Mouse (Mus musculus) midbrain, postnatal 0 days (tissue): ENCODE data around the gene Scn4b. TPM values are rescaled to one million over a fixed set of nuclear protein-coding genes. Genes with fewer than 3 reads are reported as not detected.

ENCODE experiments used
- ATAC-seq: fragments of 200-750 bp; cut with Nextera tagmentation; 2 replicates; pipeline ENCODE4 v1.8.0; 2017; ENCODE audit warnings: moderate number of reproducible peaks, mild to moderate bottlenecking, moderate TSS enrichment, moderate library complexity; ENCODE audit not compliant: low FRiP score
- DNase-seq: peaks from one replicate; pipeline ENCODE4 v3.0.0-alpha.2; 2015; ENCODE audit warnings: low spot score
- H3K27ac ChIP-seq: fragments of 300-500 bp; sonication (generic); 2 replicates; pipeline ENCODE4 v1.5.1; 2014; ENCODE audit warnings: low read depth, mild to moderate bottlenecking, low read length, mixed read lengths
- H3K27me3 ChIP-seq: fragments of 300-500 bp; sonication (generic); 2 replicates; pipeline ENCODE4 v1.6.1; 2014; ENCODE audit warnings: low read length, control low read depth, mixed read lengths; ENCODE audit not compliant: insufficient read depth
- H3K36me3 ChIP-seq: fragments of 300-500 bp; sonication (generic); 2 replicates; pipeline ENCODE4 v1.6.1; 2014; ENCODE audit warnings: low read length, control low read depth, mixed read lengths; ENCODE audit not compliant: insufficient read depth
- H3K4me1 ChIP-seq: fragments of 300-500 bp; sonication (generic); 2 replicates; pipeline ENCODE4 v1.6.1; 2014; ENCODE audit warnings: mild to moderate bottlenecking, control low read depth, antibody characterized with exemption, low read length, mixed read lengths; ENCODE audit not compliant: insufficient read depth
- H3K4me2 ChIP-seq: fragments of 300-500 bp; sonication (generic); 2 replicates; pipeline ENCODE4 v1.6.1; 2014; ENCODE audit warnings: low read depth, mild to moderate bottlenecking, low read length, mixed read lengths; ENCODE audit not compliant: poor library complexity, severe bottlenecking
- H3K4me3 ChIP-seq: fragments of 300-500 bp; sonication (generic); 2 replicates; pipeline ENCODE4 v1.5.1; 2014; ENCODE audit warnings: low read depth, mild to moderate bottlenecking, low read length, moderate library complexity
- H3K9ac ChIP-seq: fragments of 300-500 bp; sonication (generic); replicated peaks from 2 replicates; pipeline ENCODE4 v1.6.1; 2014; ENCODE audit warnings: mild to moderate bottlenecking, low read length, moderate library complexity, mixed read lengths; ENCODE audit not compliant: poor library complexity, severe bottlenecking
- H3K9me3 ChIP-seq: fragments of 300-500 bp; sonication (generic); 2 replicates; pipeline ENCODE4 v1.6.1; 2016; ENCODE audit warnings: low read length, control low read depth
- CTCF ChIP-seq: IDR thresholded peaks from 2 replicates; pipeline ENCODE4 v1.5.1; 2016; ENCODE audit warnings: antibody characterized with exemption, mild to moderate bottlenecking
- whole genome bisulfite sequencing: fragments of 180-500 bp; shearing (Covaris S2); extraction: QIAGEN DNeasy Blood & Tissue Kit; methylation state at CpG from one replicate; pipeline ENCODE4 v1.1.7; 2014; 5-methylcytosine and 5-hydroxymethylcytosine counted together
- polyA plus RNA-seq: library from polyadenylated mRNA; unstranded; fragments of >200 nt; fragmentation: Nextera tagmentation; extraction: Ambion mirVana; gene quantifications from 2 replicates; pipeline ENCODE4 v1.2.1, GENCODE M21; 2015
- total RNA-seq: library from RNA; depleted of rRNA; stranded (reverse); fragments of >200 nt; gene quantifications from 2 replicates; pipeline ENCODE4 v1.2.3, GENCODE M21; 2014

Scn4b gene
- total and polyA plus RNA-seq, 2 experiments from 2014 or later = 0.31 to 0.93 TPM

DNA sequence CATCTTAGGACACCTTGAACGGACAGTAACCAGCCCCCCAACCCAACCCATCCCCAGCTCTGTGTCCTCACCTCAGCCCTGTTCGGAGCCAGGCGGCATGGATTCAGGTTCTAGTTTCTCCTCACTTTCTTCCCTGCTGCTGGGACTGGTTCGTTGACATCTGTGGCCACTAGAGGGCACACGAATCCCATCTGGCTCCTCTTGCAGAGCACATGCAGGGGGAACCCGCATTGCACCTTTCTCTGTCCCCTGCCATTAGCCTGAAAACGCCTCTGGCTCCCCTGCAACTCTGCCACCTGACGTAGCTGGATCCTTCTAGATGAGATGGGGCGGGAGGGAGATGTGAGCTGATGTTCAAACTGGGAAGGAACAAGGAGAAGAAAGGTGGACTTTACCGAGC is 16.4 kb upstream of the Scn4b start:
- Histone ChIP-seq H3K36me3 (peaks cover 16% of the 10 kb centered on the region), H3K27ac (no peak overlapping the region), H3K9ac (peak overlapping the region; percentile 29; the same call in 1 of the 2 replicates), H3K4me2 (peak overlapping the region; percentile 38), H3K4me3 (peak overlapping the region; percentile 6; the same call in 1 of the 2 replicates), H3K9me3 (no peaks in the 10 kb centered on the region), H3K4me1 (peaks cover 26% of the 10 kb centered on the region), H3K27me3 (no peaks in the 10 kb centered on the region)
- DNase-seq (peak; percentile 86), ATAC-seq (peak; percentile 29; the same call in 1 of the 2 replicates)
- TF ChIP-seq CTCF = peak; percentile 97
- WGBS = 4% methylated on average over 10 of the region's 10 CpGs

- ATAC-seq = no peak
- no peak overlapping the region for H3K27ac ChIP-seq
- peaks cover 26% of the 10 kb centered on the region for H3K4me1 ChIP-seq
- H3K36me3 ChIP-seq = peaks cover 18% of the 10 kb centered on the region
- WGBS = 25% methylated on average over 9 of the region's 9 CpGs
- TF ChIP-seq CTCF = no peak
- H3K27me3 ChIP-seq = no peaks in the 10 kb centered on the region
- peak overlapping the region; percentile 9 for H3K9ac ChIP-seq
- peak overlapping the region; percentile 6; the same call in 1 of the 2 replicates for H3K4me3 ChIP-seq
- H3K9me3 ChIP-seq = no peaks in the 10 kb centered on the region
- H3K4me2 ChIP-seq = peak overlapping the region; percentile 38
- no peak for DNase-seq
Measured at GRCm38 (mm10) chr9:45122209-45122761, 15.9 kb upstream of the Scn4b start.

- Histone ChIP-seq H3K9ac (no peak overlapping the region), H3K27me3 (no peaks in the 10 kb centered on the region), H3K4me1 (peaks cover 13% of the 10 kb centered on the region), H3K27ac (no peak overlapping the region), H3K4me2 (no peak overlapping the region), H3K9me3 (no peaks in the 10 kb centered on the region), H3K36me3 (peaks cover 18% of the 10 kb centered on the region), H3K4me3 (no peak overlapping the region)
- TF ChIP-seq CTCF = no peak
- WGBS = 92% methylated on average over 14 of the region's 14 CpGs
- DNase-seq = no peak
- no peak for ATAC-seq
Measured at GRCm38 (mm10) chr9:45125211-45125610, 13.0 kb upstream of the Scn4b start.

DNA sequence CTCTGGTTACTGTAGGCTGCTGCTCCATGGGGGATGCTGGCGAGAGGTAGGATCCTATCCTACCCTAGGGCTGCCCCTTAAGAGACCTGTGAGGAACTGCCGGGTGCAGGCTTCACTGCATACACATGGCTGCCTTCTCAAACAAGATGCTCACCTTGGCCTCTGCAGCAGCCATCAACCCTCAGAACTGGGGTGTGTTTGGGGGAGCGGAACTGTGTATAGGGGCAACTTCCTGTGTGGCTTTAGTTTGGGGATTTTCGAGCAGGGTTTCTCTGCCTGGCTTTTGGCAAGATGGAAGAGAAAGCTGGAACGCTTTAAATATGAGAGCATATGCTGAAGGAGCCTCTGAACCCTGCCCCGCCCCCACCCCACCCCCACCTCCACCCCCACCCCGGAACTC is 11.3 kb upstream of the Scn4b start:
- DNase-seq (no peak), ATAC-seq (no peak)
- Histone ChIP-seq H3K27me3 (no peaks in the 10 kb centered on the region), H3K27ac (no peak overlapping the region), H3K4me3 (no peak overlapping the region), H3K9ac (no peak overlapping the region), H3K4me1 (peaks cover 5% of the 10 kb centered on the region; the same call in 1 of the 2 replicates), H3K36me3 (peaks cover 18% of the 10 kb centered on the region), H3K9me3 (no peaks in the 10 kb centered on the region), H3K4me2 (no peak overlapping the region)
- TF ChIP-seq CTCF = no peak
- 56% methylated on average over 7 of the region's 7 CpGs for WGBS

- no peak overlapping the region for H3K9ac ChIP-seq
- H3K4me3 ChIP-seq = no peak overlapping the region
- no peak for DNase-seq
- no peak for TF ChIP-seq CTCF
- H3K27ac ChIP-seq = no peak overlapping the region
- H3K4me2 ChIP-seq = no peak overlapping the region
- no peaks in the 10 kb centered on the region for H3K4me1 ChIP-seq
- no peaks in the 10 kb centered on the region for H3K9me3 ChIP-seq
- 84% methylated on average over 3 of the region's 3 CpGs for WGBS
- H3K27me3 ChIP-seq = peaks cover 10% of the 10 kb centered on the region
- no peak for ATAC-seq
- peaks cover 18% of the 10 kb centered on the region for H3K36me3 ChIP-seq
Measured at GRCm38 (mm10) chr9:45130119-45130518, 8.1 kb upstream of the Scn4b start.

DNA sequence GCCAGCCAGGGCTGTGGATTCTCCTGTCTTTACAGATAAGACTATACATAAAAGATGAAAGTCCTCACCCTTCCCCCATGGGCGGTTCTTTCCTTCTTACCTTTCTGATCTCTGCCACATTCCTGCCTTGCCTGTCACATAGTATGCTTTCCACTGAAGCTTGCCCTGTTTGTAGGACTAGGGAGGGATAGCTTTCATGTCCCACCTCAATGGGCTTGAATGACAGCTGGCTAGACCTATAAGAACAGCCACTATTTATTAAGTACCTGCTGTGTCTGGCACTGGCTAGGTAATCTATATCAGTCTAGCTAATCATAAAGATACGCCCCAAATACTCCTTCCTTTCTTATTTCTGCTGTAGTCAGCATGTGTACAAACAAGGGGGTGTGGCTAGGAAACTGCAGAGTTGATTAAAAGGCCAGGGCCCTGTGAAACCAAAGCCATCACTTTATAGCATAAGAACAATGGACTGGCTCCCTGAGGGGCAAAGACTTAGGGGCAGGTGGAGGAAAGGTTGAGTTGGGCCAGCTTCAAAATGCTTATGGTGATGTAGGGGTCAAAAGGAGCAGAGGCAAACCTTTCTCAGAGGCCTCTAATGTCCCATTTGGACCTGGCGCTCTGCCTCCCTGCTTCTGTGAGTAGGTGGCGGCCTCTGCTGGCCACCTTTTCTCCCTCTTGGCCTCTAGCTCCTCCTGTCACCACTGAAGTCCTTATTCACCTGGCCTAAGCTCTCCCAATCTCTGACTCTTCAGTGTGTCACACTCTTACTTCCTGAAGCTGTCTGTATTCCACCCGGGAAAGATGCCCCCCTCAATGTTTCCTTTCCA is 4.5 kb upstream of the Scn4b start:
- H3K27me3 ChIP-seq = peaks cover 45% of the 10 kb centered on the region
- ATAC-seq = no peak
- WGBS = 28% methylated on average over 5 of the region's 5 CpGs

More for the DNA sequence above, 4.5 kb upstream of the Scn4b start:
- Histone ChIP-seq H3K27ac (no peak overlapping the region), H3K36me3 (no peaks in the 10 kb centered on the region), H3K4me2 (no peak overlapping the region), H3K9ac (no peak overlapping the region), H3K4me1 (peaks cover 8% of the 10 kb centered on the region; the same call in 1 of the 2 replicates), H3K9me3 (no peaks in the 10 kb centered on the region), H3K4me3 (no peak overlapping the region)
- DNase-seq = peak; percentile 49
- peak; percentile 72 for TF ChIP-seq CTCF
